Mouse (Mus musculus) E14TG2a.4 (cell line): ENCODE results near the gene Lat2.

Experiments
- CTCF ChIP-seq: conservative IDR thresholded peaks from 2 replicates; pipeline ENCODE4 v1.5.1; 2014; ENCODE audit warnings: low read length
- NANOG ChIP-seq: IDR thresholded peaks from 2 replicates; pipeline ENCODE4 v1.6.1; 2014; ENCODE audit warnings: borderline replicate concordance, low read length, mixed read lengths
- POU5F1 ChIP-seq: IDR thresholded peaks from 2 replicates; pipeline ENCODE4 v1.6.1; 2014; ENCODE audit warnings: low read length, borderline replicate concordance

- TF ChIP-seq CTCF (no peak), POU5F1 (no peak), NANOG (no peak)
These were observed 29.9 kb upstream of the Lat2 start for GRCm38 (mm10) chr5:134644643-134645118.
